10 mouse cellular contexts compared by ENCODE assay signal in the genomic region with DNA sequence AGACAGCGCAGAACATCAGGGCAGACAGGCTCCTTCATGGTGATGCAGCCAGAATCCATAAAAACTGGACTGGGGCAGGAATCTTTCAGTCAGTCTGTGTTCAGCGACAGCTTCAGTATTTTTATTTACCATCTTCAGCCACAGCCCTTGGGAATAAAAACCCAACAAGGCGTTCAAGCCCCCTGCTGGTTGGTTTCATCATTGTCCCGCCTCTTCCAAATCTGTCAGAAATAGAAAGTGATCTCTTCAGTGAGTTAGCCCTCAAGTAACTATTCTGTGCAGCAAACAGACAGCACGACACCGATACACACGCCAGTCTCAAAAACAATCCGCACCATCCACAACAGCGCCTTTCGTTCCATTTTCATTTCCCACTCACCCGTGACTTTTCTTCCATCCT. TPM values are rescaled to one million over a fixed set of nuclear protein-coding genes. Genes with fewer than 3 reads are reported as not detected.
DNase-seq lines count a peak whose midpoint lies in the region; ATAC-seq lines count a peak whose summit lies in the region.
"Had no signal": no experiment of that assay in that cellular context is flagged by ENCODE, and none has a peak within 500 bp of the region (broad histone marks: within the 10 kb centered on the region; RNA-seq: fewer than 3 reads in every experiment).

No protein-coding gene starts in this region.

- no peaks in the 10 kb centered on the region for H3K9me3 ChIP-seq in midbrain, embryonic 11.5 days (ENCODE audit: control insufficient read depth, low read length)
- no peaks in the 10 kb centered on the region for H3K9me3 ChIP-seq in midbrain, embryonic 16.5 days (replicated peaks; ENCODE audit: control insufficient read depth, low read length, poor library complexity, severe bottlenecking)
- H3K9me3 ChIP-seq: neural tube, embryonic 12.5 days had no signal

- no peak overlapping the region for H3K9ac ChIP-seq in midbrain, embryonic 11.5 days (ENCODE audit: low read length)
- H3K9ac ChIP-seq in midbrain, embryonic 16.5 days (ENCODE audit: low read depth, low read length) = no peak overlapping the region
- H3K9ac ChIP-seq: neural tube, embryonic 12.5 days had no signal

- no peak overlapping the region for H3K27ac ChIP-seq in midbrain, embryonic 11.5 days (ENCODE audit: low read depth, low read length)
- no peak overlapping the region for H3K27ac ChIP-seq in midbrain, embryonic 16.5 days (ENCODE audit: low read length)
- H3K27ac ChIP-seq: neural tube, embryonic 12.5 days had no signal

- no peak for ATAC-seq in midbrain, embryonic 11.5 days (ENCODE audit: low FRiP score)
- no peak for ATAC-seq in midbrain, embryonic 16.5 days

- no peaks in the 10 kb centered on the region for H3K27me3 ChIP-seq in midbrain, embryonic 11.5 days (ENCODE audit: control insufficient read depth, insufficient read depth, low read length)
- H3K27me3 ChIP-seq in midbrain, embryonic 16.5 days (ENCODE audit: control insufficient read depth, insufficient read depth, low read depth, low read length) = no peaks in the 10 kb centered on the region
- H3K27me3 ChIP-seq: neural tube, embryonic 12.5 days had no signal

- 85% methylated on average over 11 of the region's 11 CpGs for WGBS in midbrain, embryonic 11.5 days
- WGBS in midbrain, embryonic 16.5 days = 84% methylated on average over 11 of the region's 11 CpGs

- H3K4me2 ChIP-seq in midbrain, embryonic 11.5 days = no peak overlapping the region
- no peak overlapping the region for H3K4me2 ChIP-seq in midbrain, embryonic 16.5 days (ENCODE audit: low read length)
- H3K4me2 ChIP-seq: neural tube, embryonic 12.5 days had no signal

- DNase-seq in adrenal gland, adult 18-20 months (ENCODE audit: low spot score in 2 of 2) = peak; percentile 17 to 32
- no peak for DNase-seq in adrenal gland, postnatal 4 days (ENCODE audit: low spot score in 2 of 2)
- peak; percentile 85 for DNase-seq in midbrain, embryonic 11.5 days (ENCODE audit: low spot score, missing footprints)
- peak; percentile 41 for DNase-seq in embryo, embryonic 11 days
- peak; percentile 47 to 90 for DNase-seq in layer of hippocampus, adult 18-20 months (ENCODE audit: low spot score in 2 of 2)
- DNase-seq in lung, postnatal 4 days = peak; percentile 42 to 73
- DNase-seq in cerebellum, adult 18-20 months = no peak

- H3K4me1 ChIP-seq in midbrain, embryonic 11.5 days (ENCODE audit: control insufficient read depth, insufficient read depth, low read length) = no peaks in the 10 kb centered on the region
- no peaks in the 10 kb centered on the region for H3K4me1 ChIP-seq in midbrain, embryonic 16.5 days (ENCODE audit: control insufficient read depth, insufficient read depth, low read length)
- H3K4me1 ChIP-seq: neural tube, embryonic 12.5 days had no signal

- peaks cover 28% of the 10 kb centered on the region for H3K36me3 ChIP-seq in midbrain, embryonic 11.5 days (ENCODE audit: control insufficient read depth, insufficient read depth, low read length)
- H3K36me3 ChIP-seq in midbrain, embryonic 16.5 days (ENCODE audit: control insufficient read depth, insufficient read depth, low read length) = peaks cover 33% of the 10 kb centered on the region

- H3K4me3 ChIP-seq in midbrain, embryonic 11.5 days (ENCODE audit: low read depth, low read length) = no peak overlapping the region
- no peak overlapping the region for H3K4me3 ChIP-seq in midbrain, embryonic 16.5 days (ENCODE audit: low read depth, low read length)
- H3K4me3 ChIP-seq: neural tube, embryonic 12.5 days had no signal

RNA-seq across cellular contexts. Expression of gene Sftpb, which starts 14.6 kb away (rescaled TPM):
- total RNA-seq in adrenal gland, adult 18-20 months (2021) = not detected
- not detected for total RNA-seq in adrenal gland, postnatal 4 days (2021)
- not detected in 2 replicates for polyA plus RNA-seq in midbrain, embryonic 11.5 days (2014; fragmentation: Nextera tagmentation; extraction: Ambion mirVana)
- 0.19 and 0.26 TPM in 2 replicates for polyA plus RNA-seq in midbrain, embryonic 16.5 days (2015; fragmentation: Nextera tagmentation; extraction: Ambion mirVana)
- total RNA-seq in layer of hippocampus, adult 18-20 months (2021) = not detected
- polyA plus RNA-seq: C2C12; neural tube, embryonic 12.5 days had no signal

RNA-seq across cellular contexts. Expression of gene Usp39, which starts 26.0 kb away (rescaled TPM):
- total RNA-seq in adrenal gland, adult 18-20 months (2021) = 10 to 100 TPM; 30.9 to 31.7 TPM
- total RNA-seq in adrenal gland, postnatal 4 days (2021) = 10 to 100 TPM; 36.2 to 36.4 TPM
- 114 and 116 TPM in 2 replicates for polyA plus RNA-seq in midbrain, embryonic 11.5 days (2014; fragmentation: Nextera tagmentation; extraction: Ambion mirVana)
- 39.0 and 40.0 TPM in 2 replicates for polyA plus RNA-seq in midbrain, embryonic 16.5 days (2015; fragmentation: Nextera tagmentation; extraction: Ambion mirVana)
- 10 to 100 TPM; 31.1 to 33.1 TPM for total RNA-seq in layer of hippocampus, adult 18-20 months (2021)

RNA-seq across cellular contexts. Expression of gene 0610030E20Rik, which starts 28.1 kb away (rescaled TPM):
- 10 to 100 TPM; 24.2 to 33.2 TPM for total RNA-seq in adrenal gland, adult 18-20 months (2021)
- 10 to 100 TPM; 32.5 to 34.3 TPM for total RNA-seq in adrenal gland, postnatal 4 days (2021)
- polyA plus RNA-seq in midbrain, embryonic 11.5 days (2014; fragmentation: Nextera tagmentation; extraction: Ambion mirVana) = 15.6 and 16.1 TPM in 2 replicates
- 16.5 TPM in 2 replicates for polyA plus RNA-seq in midbrain, embryonic 16.5 days (2015; fragmentation: Nextera tagmentation; extraction: Ambion mirVana)
- 10 to 100 TPM; 17.0 to 17.9 TPM for total RNA-seq in layer of hippocampus, adult 18-20 months (2021)

RNA-seq across cellular contexts. Expression of gene Tmem150a, which starts 36.2 kb away (rescaled TPM):
- 10 to 100 TPM; 24.3 to 24.4 TPM for total RNA-seq in adrenal gland, adult 18-20 months (2021)
- 10 to 100 TPM; 31.4 to 34.1 TPM for total RNA-seq in adrenal gland, postnatal 4 days (2021)
- 6.2 and 6.5 TPM in 2 replicates for polyA plus RNA-seq in midbrain, embryonic 11.5 days (2014; fragmentation: Nextera tagmentation; extraction: Ambion mirVana)
- 15.7 and 17.7 TPM in 2 replicates for polyA plus RNA-seq in midbrain, embryonic 16.5 days (2015; fragmentation: Nextera tagmentation; extraction: Ambion mirVana)
- total RNA-seq in layer of hippocampus, adult 18-20 months (2021) = 1 to 10 TPM; 8.4 to 9.2 TPM

RNA-seq across cellular contexts. Expression of gene Rnf181, which starts 47.7 kb away (rescaled TPM):
- total RNA-seq in adrenal gland, adult 18-20 months (2021) = 100 to 1,000 TPM; 187 to 460 TPM
- total RNA-seq in adrenal gland, postnatal 4 days (2021) = 100 to 1,000 TPM; 329 to 344 TPM
- 102 TPM in 2 replicates for polyA plus RNA-seq in midbrain, embryonic 11.5 days (2014; fragmentation: Nextera tagmentation; extraction: Ambion mirVana)
- 124 and 126 TPM in 2 replicates for polyA plus RNA-seq in midbrain, embryonic 16.5 days (2015; fragmentation: Nextera tagmentation; extraction: Ambion mirVana)
- total RNA-seq in layer of hippocampus, adult 18-20 months (2021) = 10 to 100 TPM; 87.5 to 89.4 TPM

Comparison
In these comparisons a context has a peak if more than half of its experiments do, and no peak if none do; other contexts are left out.
1. DNase-seq: peak in adrenal gland, adult 18-20 months (2 of 2), midbrain, embryonic 11.5 days (single experiment), embryo, embryonic 11 days (single experiment), layer of hippocampus, adult 18-20 months (2 of 2) and lung, postnatal 4 days (2 of 2); none in adrenal gland, postnatal 4 days (0 of 2) and cerebellum, adult 18-20 months (0 of 2).